Mouse (Mus musculus) subcutaneous adipose tissue, adult 2 months (tissue): ENCODE measurements around the gene Alg2. TPM values are rescaled to one million over a fixed set of nuclear protein-coding genes. Genes with fewer than 3 reads are reported as not detected.

Experiments
- polyA plus RNA-seq: library from polyadenylated mRNA; depleted of rRNA; stranded (reverse); fragments of >200 nt; gene quantifications from 2 replicates; pipeline ENCODE4 v1.2.3, GENCODE M21; 2012; ENCODE audit warnings: low replicate concordance; rRNA removed

The Alg2 gene
- polyA plus RNA-seq: 21.9 and 33.5 TPM in 2 replicates

GRCm38 (mm10) chr4:47473968-47474729 lies at the start of gene Alg2, which contains the start of gene Sec61b:
Gene Alg2, minus strand, starts transcription at chr4:47474333.
Gene Sec61b, plus strand, starts transcription at chr4:47474658.

Other genes with a start within 250 kb of the Alg2 start
- 7.0 and 13.7 TPM in 2 replicates for gene Tgfbr1, start 121.1 kb downstream of the Alg2 start, polyA plus RNA-seq
- 166 and 224 TPM in 2 replicates for gene Sec61b, start 325 bp upstream of the Alg2 start, polyA plus RNA-seq